Mouse (Mus musculus): ENCODE data around the gene Smarca1.

Smarca1 gene

DNA sequence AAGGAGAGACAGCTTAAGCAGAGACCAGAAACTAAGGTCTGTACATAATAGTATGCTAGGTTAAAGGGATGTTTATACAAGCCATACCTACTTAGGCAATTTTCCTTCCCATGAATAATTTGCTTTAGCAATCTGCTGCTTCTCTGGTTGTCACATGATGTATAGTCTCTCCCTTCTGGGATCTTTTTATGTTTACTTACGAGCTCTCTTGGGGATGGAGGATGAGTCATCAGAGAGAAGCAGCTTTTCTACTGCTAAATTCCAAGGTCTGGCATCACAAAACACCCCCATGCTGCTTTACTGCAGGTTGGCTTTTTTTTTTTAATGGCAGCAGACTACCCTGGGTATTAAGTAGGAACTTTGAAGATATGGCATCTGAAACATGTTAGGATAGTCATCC, 132.6 kb downstream of the Smarca1 start:
- no peak for DNase-seq
